Mouse (Mus musculus): ENCODE measurements around the gene Zkscan6. TPM values are rescaled to one million over a fixed set of nuclear protein-coding genes. Genes with fewer than 3 reads are reported as not detected.

The Zkscan6 gene
- polyA plus RNA-seq, 1 experiment, result 12.4 TPM

DNA sequence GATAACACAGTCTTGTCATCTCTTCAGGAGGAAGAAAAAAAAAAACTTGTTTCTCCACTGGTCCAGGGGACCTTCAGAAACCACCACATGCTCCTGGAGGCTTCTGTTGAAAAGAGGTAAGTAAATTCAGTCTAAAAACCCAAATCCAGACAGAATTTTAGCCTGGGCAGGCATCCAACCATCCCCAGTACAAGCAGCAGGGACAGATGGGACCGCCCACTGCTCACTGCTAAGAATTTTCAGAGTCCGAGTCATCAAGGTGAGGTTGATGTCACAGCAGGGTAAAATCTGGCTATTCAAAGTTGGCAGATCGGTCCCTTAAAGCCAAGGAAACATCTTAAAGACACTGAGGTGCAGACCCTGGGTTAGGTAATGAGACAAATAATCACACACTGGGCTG lies 5.1 kb upstream of the Zkscan6 start:
- Histone ChIP-seq H3K27ac (ENCODE audit: insufficient read depth, low read length) (0 out of 2 replicates have a peak overlapping the region, but pooled peaks have one; percentile 53), H3K4me3 (ENCODE audit: insufficient read depth, low read length) (no peak overlapping the region), H3K4me1 (ENCODE audit: control insufficient read depth, insufficient read depth, low read length) (peaks cover 2% of the 10 kb centered on the region; the same call in 1 of the 2 replicates)
- TF ChIP-seq POLR2A (IDR thresholded peaks at IDR 0.05; ENCODE audit: extremely low read depth, insufficient read depth, low read length), result no peak
- no peak for TF ChIP-seq CTCF (IDR thresholded peaks at IDR 0.05; ENCODE audit: extremely low read depth, insufficient read depth, low read length)

DNA sequence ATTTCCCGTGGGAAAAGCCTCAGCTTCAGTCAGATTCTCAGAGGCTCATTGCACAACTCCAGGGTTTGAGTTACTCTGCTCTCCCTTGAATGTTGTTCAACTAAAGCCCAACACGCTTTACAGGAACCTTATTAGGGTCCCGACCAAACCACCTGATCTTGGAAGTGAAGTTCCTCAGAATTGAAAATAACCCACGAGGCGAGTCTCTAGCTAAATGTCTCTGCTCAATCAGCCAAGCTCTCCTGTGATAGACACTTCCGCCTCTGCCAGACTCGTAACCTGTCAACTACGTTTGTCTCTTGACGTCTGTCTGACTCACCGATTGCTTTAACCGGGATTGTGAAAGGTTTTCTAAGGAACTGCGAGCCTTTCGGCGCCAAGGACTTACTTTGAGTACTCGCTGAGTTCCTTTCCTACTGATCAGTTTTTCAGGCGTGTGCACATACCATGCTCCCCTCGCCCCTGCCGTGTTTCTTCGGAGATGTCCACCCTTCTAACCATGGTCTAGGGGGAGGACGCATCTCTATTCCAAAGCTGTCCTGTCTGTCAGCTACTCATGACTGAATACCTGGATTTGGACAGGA lies 562 bp upstream of the Zkscan6 start:
- peak overlapping the region; percentile 58 for H3K4me3 ChIP-seq (ENCODE audit: insufficient read depth, low read length)
- TF ChIP-seq CTCF (IDR thresholded peaks at IDR 0.05; ENCODE audit: extremely low read depth, insufficient read depth, low read length) (no peak), POLR2A (IDR thresholded peaks at IDR 0.05; ENCODE audit: extremely low read depth, insufficient read depth, low read length) (no peak)
- 0 out of 2 replicates have a peak overlapping the region, but pooled peaks have one; percentile 30 for H3K27ac ChIP-seq (ENCODE audit: insufficient read depth, low read length)

DNA sequence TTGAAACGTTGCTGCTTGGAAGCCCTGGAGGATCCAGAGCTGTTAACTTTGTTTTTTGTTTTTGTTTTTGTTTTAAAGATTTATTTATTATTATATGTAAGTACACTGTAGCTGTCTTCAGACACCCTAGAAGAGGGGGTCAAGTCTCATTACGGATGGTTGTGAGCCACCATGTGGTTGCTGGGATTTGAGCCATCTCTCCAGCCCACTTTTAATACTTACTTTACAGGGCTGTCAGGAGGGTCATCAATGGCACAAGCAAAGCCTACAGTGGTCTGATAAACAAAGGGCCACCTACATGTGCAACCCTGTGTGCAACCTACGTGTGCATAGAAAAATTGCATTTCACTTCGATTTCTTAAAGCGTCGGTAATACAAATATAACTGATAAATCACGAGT lies 626 bp downstream of the Zkscan6 start:
- peak overlapping the region; percentile 58 for H3K4me3 ChIP-seq (ENCODE audit: insufficient read depth, low read length)
- peaks cover 1% of the 10 kb centered on the region; the same call in 1 of the 2 replicates for H3K4me1 ChIP-seq (ENCODE audit: control insufficient read depth, insufficient read depth, low read length)
- no peak for TF ChIP-seq POLR2A (IDR thresholded peaks at IDR 0.05; ENCODE audit: extremely low read depth, insufficient read depth, low read length)
- no peak for TF ChIP-seq CTCF (IDR thresholded peaks at IDR 0.05; ENCODE audit: extremely low read depth, insufficient read depth, low read length)
- H3K27ac ChIP-seq (ENCODE audit: insufficient read depth, low read length), result no peak overlapping the region

More for the DNA sequence above, 562 bp upstream of the Zkscan6 start:
- H3K4me1 ChIP-seq (ENCODE audit: control insufficient read depth, insufficient read depth, low read length), result peaks cover 1% of the 10 kb centered on the region; the same call in 1 of the 2 replicates

DNA sequence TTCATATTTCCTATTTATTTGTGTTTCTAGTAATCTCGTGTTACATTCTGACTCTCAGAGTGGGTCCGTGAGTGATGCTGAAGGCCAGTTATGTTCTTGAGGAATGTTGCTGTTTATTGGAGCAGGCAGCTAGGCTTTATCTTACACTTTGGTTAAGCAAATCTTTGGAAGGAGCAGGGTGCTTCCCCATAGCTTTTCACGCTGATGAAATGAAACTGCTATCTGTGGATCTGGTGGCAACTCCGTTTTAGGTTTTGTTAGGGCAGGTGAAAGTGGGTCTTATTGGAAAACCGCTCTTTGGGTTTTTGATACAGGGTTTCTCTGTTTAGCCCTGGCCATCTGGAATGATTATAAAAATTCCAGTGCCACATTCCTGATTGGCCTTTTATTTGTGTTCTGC lies 5.1 kb downstream of the Zkscan6 start:
- H3K27ac ChIP-seq (ENCODE audit: insufficient read depth, low read length), result no peak overlapping the region
- no peak overlapping the region for H3K4me3 ChIP-seq (ENCODE audit: insufficient read depth, low read length)
- TF ChIP-seq CTCF (IDR thresholded peaks at IDR 0.05; ENCODE audit: extremely low read depth, insufficient read depth, low read length) (no peak), POLR2A (IDR thresholded peaks at IDR 0.05; ENCODE audit: extremely low read depth, insufficient read depth, low read length) (no peak)
- H3K4me1 ChIP-seq (ENCODE audit: control insufficient read depth, insufficient read depth, low read length), result peaks cover 1% of the 10 kb centered on the region; the same call in 1 of the 2 replicates

DNA sequence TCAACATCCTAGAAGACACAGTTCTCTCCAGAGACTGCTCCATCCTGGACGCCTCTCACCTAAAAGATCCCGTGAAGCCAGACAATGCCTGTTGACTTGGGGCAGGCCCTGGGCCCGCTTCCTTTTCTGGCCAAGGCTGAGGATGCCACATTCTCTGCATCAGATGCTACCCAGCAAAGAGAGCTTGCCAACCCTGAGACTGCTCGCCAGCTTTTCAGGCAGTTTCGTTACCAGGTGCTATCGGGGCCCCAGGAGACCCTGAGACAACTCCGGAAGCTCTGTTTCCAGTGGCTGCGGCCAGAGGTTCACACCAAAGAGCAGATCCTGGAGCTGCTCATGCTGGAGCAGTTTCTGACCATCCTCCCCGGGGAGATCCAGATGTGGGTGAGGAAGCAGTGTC lies 7.4 kb downstream of the Zkscan6 start:
- TF ChIP-seq POLR2A (IDR thresholded peaks at IDR 0.05; ENCODE audit: extremely low read depth, insufficient read depth, low read length) (no peak), CTCF (IDR thresholded peaks at IDR 0.05; ENCODE audit: extremely low read depth, insufficient read depth, low read length) (no peak)
- no peaks in the 10 kb centered on the region for H3K4me1 ChIP-seq (ENCODE audit: control insufficient read depth, insufficient read depth, low read length)
- H3K4me3 ChIP-seq (ENCODE audit: insufficient read depth, low read length), result no peak overlapping the region
- H3K27ac ChIP-seq (ENCODE audit: insufficient read depth, low read length), result no peak overlapping the region

DNA sequence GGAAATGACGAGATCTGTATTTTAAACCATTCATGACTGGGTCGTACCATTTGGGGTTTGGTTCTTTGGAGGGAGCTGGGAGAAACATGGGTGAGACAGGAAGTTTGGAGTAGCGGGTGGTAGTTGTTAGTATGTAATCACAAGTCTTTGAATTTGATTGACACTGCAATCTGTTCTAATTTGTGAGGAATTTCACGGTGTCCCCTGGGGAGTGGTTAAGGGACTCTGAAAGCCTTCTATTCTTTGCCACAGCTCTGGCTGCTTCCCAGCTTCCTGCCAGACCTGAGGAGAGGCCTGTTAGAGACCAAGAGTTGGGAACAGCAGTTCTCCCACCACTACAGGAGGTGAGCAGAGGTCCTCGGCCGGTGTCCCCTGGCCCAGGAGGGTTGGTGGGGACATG lies 9.3 kb downstream of the Zkscan6 start:
- Histone ChIP-seq H3K4me3 (ENCODE audit: insufficient read depth, low read length) (no peak overlapping the region), H3K4me1 (ENCODE audit: control insufficient read depth, insufficient read depth, low read length) (no peaks in the 10 kb centered on the region), H3K27ac (ENCODE audit: insufficient read depth, low read length) (no peak overlapping the region)
- no peak for TF ChIP-seq CTCF (IDR thresholded peaks at IDR 0.05; ENCODE audit: extremely low read depth, insufficient read depth, low read length)
- TF ChIP-seq POLR2A (IDR thresholded peaks at IDR 0.05; ENCODE audit: extremely low read depth, insufficient read depth, low read length), result no peak

DNA sequence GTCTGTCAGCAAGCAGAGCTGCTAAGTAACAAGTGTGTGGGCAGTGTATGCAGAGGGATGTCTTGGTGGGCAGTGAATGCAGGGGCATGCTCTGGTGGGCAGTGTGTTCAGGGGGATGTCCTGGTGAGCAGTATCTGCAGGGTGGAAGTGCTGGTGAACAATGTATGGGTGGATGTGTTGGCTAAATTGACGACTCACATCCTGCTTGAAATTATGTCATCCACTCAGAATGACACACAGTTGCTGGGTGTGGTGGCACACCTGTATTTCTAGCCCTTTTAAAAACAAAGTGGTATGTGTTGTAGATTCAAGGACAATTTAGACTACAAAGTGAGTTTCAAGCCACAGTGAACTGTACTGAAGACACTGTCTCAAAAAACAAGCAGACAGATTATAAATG lies 11.2 kb downstream of the Zkscan6 start:
- TF ChIP-seq POLR2A (IDR thresholded peaks at IDR 0.05; ENCODE audit: extremely low read depth, insufficient read depth, low read length) (no peak), CTCF (IDR thresholded peaks at IDR 0.05; ENCODE audit: extremely low read depth, insufficient read depth, low read length) (no peak)
- Histone ChIP-seq H3K27ac (ENCODE audit: insufficient read depth, low read length) (no peak overlapping the region), H3K4me1 (ENCODE audit: control insufficient read depth, insufficient read depth, low read length) (no peaks in the 10 kb centered on the region), H3K4me3 (ENCODE audit: insufficient read depth, low read length) (no peak overlapping the region)

DNA sequence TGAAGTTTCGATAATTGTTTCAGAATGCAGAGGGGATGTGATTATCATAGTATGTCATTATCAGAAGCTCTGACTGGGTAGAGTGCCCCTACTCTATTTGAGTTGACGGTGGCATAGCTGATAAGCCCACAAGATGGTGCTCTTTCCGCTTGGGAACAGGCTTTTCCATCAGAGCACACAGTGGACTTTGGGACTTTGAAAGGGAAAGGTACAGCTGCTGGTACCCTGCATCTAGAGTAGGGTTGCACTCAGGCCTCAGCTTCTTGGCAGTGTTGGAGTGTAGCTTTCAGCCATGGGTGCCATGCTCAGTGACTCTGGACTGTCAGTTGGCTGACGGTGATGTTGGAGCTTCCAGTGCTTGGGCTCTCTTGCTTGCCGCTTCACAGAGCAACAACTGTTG lies 13.3 kb downstream of the Zkscan6 start:
- peak; percentile 50 for TF ChIP-seq CTCF (IDR thresholded peaks at IDR 0.05; ENCODE audit: extremely low read depth, insufficient read depth, low read length)
- TF ChIP-seq POLR2A (IDR thresholded peaks at IDR 0.05; ENCODE audit: extremely low read depth, insufficient read depth, low read length), result no peak
- Histone ChIP-seq H3K4me3 (ENCODE audit: insufficient read depth, low read length) (no peak overlapping the region), H3K4me1 (ENCODE audit: control insufficient read depth, insufficient read depth, low read length) (no peaks in the 10 kb centered on the region), H3K27ac (ENCODE audit: insufficient read depth, low read length) (no peak overlapping the region)

DNA sequence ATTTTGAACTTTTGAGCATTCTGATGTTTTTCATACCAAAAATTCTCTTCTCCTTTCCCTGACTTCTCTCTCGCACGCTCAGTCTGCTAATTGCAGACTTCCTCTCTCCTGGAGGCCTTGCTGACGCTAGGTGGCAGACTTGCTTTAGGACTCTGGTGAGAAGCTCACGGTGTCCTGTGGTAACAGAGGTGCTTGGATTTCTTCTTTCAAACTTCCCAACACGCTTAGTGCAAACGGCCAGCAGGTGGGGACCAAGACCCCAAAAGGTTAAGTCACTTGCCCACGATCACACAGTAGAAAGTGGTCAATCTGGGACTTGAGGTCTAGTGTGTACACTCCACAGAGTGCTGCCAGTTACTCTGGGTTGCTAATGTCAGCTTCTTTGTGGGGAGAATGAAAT lies 13.9 kb downstream of the Zkscan6 start:
- Histone ChIP-seq H3K4me3 (ENCODE audit: insufficient read depth, low read length) (no peak overlapping the region), H3K27ac (ENCODE audit: insufficient read depth, low read length) (no peak overlapping the region), H3K4me1 (ENCODE audit: control insufficient read depth, insufficient read depth, low read length) (no peaks in the 10 kb centered on the region)
- peak; percentile 96 for TF ChIP-seq CTCF (IDR thresholded peaks at IDR 0.05; ENCODE audit: extremely low read depth, insufficient read depth, low read length)
- TF ChIP-seq POLR2A (IDR thresholded peaks at IDR 0.05; ENCODE audit: extremely low read depth, insufficient read depth, low read length), result no peak

DNA sequence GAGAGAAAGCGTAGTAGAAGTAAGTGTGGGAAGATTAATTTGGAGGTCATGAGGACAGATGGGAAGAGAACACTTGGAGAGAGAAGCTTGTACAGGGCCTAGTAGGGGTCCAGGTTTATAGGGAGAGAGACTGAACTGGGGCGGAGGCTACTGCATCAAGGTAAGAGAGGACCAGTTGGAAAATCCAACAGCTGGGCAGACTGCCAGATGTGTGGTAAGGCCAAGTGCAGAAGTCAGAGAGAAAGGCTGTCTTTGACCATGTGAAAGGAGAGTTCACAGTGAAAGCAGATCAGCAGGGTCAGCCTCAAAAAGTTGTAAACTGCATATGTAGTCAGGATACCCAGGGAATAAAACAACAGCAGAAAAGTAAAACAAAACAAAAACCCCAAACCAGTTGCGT lies 17.6 kb downstream of the Zkscan6 start:
- H3K27ac ChIP-seq (ENCODE audit: insufficient read depth, low read length), result no peak overlapping the region
- H3K4me1 ChIP-seq (ENCODE audit: control insufficient read depth, insufficient read depth, low read length), result no peaks in the 10 kb centered on the region
- H3K4me3 ChIP-seq (ENCODE audit: insufficient read depth, low read length), result no peak overlapping the region
- TF ChIP-seq POLR2A (IDR thresholded peaks at IDR 0.05; ENCODE audit: extremely low read depth, insufficient read depth, low read length), result no peak
